Mouse (Mus musculus) layer of hippocampus, adult 18-20 months (tissue): ENCODE measurements around the gene Olfr1033. TPM values are rescaled to one million over a fixed set of nuclear protein-coding genes. Genes with fewer than 3 reads are reported as not detected.
"Not testable (repeated sequence)": the region's sequence is repeated elsewhere in the genome, so short reads cannot be mapped to it uniquely, and the experiment has no call there.

Experiments
- DNase-seq, 2 experiments: peaks; one replicate each; pipeline ENCODE4 v3.0.0; 2022; ENCODE audit warnings: low spot score in 2 of 2
- long read RNA-seq: library from polyadenylated mRNA; stranded (forward); transcript quantifications from one replicate; pipeline ENCODE4 v2.0.0, GENCODE M21; 2021
- total RNA-seq, 2 experiments: library from RNA; stranded (reverse); gene quantifications; 2 replicates each; pipeline ENCODE4 v1.2.3; 2021

The Olfr1033 gene
- not detected for total RNA-seq
- long read RNA-seq = 0 reads

DNA sequence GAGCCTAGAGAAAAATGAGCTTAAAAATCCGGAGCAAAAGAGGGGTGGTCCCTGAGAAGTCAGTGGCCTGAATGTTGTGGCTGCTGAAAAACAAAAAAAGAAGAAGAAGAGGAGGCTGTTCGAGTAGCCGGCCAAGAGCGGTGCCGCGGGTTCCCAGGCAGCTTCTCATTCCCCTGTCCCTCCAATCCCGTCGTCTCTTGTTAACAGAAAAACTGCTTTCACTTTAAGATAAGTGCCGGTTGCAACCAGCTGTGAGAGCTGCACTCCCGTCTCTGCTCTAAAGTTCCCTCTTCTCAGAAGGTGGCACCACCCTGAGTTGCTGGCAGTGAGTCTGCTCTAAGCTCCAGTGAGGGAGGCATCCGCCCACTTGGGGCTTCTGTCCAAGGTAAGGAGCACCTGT lies at the start of gene Olfr1033:
Gene Olfr1033 (plus strand): TSS at position 228 of the 400 bp plus-strand sequence.
- not testable (repeated sequence) for DNase-seq

GRCm38 (mm10) chr2:85973595-85973994 lies 46.8 kb upstream of the Olfr1033 start, which contains the start of gene Olfr1029:
Gene Olfr1029 (plus strand): TSS chr2:85973895.
- no peak for DNase-seq

GRCm38 (mm10) chr2:85978976-85979375 lies 41.5 kb upstream of the Olfr1033 start, which contains the start of gene Olfr1030:
Gene Olfr1030 (plus strand): TSS chr2:85979276.
- no peak for DNase-seq

GRCm38 (mm10) chr2:85990004-85990403 lies 30.4 kb upstream of the Olfr1033 start, which contains the start of gene Olfr1031:
Gene Olfr1031 (plus strand): TSS chr2:85990304.
- DNase-seq = no peak

GRCm38 (mm10) chr2:86005240-86005639 lies 15.2 kb upstream of the Olfr1033 start, which contains the start of gene Olfr1032:
Gene Olfr1032 (plus strand): TSS chr2:86005540.
- DNase-seq = no peak

- DNase-seq = not testable (repeated sequence)
Measured at GRCm38 (mm10) chr2:86021518-86021917, 1.1 kb downstream of the Olfr1033 start.

- no peak for DNase-seq
Measured at GRCm38 (mm10) chr2:86045561-86045960, 25.1 kb downstream of the Olfr1033 start, which contains the start of gene Olfr1034. Gene Olfr1034 (plus strand): TSS chr2:86045861.

DNA sequence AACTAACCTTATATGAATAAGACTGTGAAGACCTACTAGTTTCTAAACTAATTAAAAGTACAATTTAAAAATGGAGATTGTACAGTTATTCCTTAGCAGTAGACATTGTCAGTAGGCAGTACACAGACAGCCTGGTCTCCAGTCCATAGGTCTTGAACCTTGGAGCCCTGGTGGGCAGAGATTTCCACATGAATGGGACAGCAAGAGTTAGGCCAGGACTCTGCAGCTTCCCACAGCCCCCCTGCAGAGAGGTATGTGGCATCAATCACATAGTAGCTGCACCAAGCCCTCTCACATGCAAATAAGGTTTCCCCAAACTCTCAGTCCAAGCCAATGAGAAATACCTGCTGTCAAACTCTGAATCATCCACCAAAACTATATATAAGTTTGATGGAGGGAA lies 30.3 kb downstream of the Olfr1033 start:
- DNase-seq = not testable (repeated sequence)

DNA sequence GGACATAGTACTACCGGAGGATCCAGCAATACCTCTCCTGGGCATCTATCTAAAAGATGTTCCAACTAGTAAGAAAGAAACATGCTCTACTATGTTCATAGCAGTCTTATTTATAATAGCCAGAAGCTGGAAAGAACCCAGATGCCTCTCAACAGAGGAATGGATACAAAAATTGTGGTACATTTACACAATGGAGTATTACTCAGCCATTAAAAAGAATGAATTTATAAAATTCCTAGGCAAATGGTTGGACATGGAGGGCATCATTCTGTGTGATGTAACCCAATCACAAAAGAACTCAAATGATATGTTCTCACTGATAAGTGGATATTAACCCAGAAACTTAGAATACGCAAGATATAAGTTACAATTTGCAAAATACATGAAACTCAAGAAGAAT lies 43.3 kb downstream of the Olfr1033 start:
- DNase-seq = not testable (repeated sequence)

GRCm38 (mm10) chr2:86070189-86070588 lies 49.8 kb downstream of the Olfr1033 start:
- DNase-seq = no peak

GRCm38 (mm10) chr2:86073692-86074091 lies 53.3 kb downstream of the Olfr1033 start, which contains the start of gene Olfr1036:
Gene Olfr1036 (plus strand): TSS chr2:86073992.
- not testable (repeated sequence) for DNase-seq

DNA sequence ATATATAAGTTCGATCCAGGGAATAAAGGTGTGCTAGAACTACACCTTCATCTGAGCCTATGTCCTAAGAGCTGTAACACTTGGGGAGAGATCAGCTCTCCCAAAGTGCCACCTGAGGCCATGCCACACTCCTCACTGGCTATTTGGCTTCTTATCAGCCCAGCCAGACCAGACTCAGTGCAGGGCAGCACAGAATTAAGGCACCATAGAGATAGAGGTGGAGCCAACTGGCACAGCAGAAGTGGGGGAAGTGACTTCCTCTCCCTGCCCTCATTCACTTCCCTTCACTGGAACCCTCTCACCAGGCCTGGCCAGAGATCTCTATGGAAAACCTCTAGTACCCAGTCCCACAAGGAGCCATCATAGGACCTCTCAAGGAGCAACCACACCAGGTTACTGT lies 60.0 kb downstream of the Olfr1033 start:
- not testable (repeated sequence) for DNase-seq

- no peak for DNase-seq
Measured at GRCm38 (mm10) chr2:86087285-86087684, 66.9 kb downstream of the Olfr1033 start, which contains the start of gene Olfr1037. Gene Olfr1037 (minus strand): TSS chr2:86087385.

Other genes starting within 250 kb of the Olfr1033 start
- gene Olfr1014, start 247.9 kb upstream of the Olfr1033 start, total RNA-seq = not detected
- gene Olfr1015, start 238.6 kb upstream of the Olfr1033 start, total RNA-seq = not detected
- not detected for gene Olfr1016, start 218.1 kb upstream of the Olfr1033 start, total RNA-seq
- not detected for gene Olfr1018, start 202.2 kb upstream of the Olfr1033 start, total RNA-seq
- gene Olfr1019, start 175.2 kb upstream of the Olfr1033 start, total RNA-seq = not detected
- not detected for gene Olfr1020, start 173.6 kb upstream of the Olfr1033 start, total RNA-seq
- not detected for gene Olfr1022, start 152.0 kb upstream of the Olfr1033 start, total RNA-seq
- not detected for gene Olfr1023, start 135.0 kb upstream of the Olfr1033 start, total RNA-seq
- gene Olfr1024, start 115.6 kb upstream of the Olfr1033 start, total RNA-seq = not detected
- gene Olfr1025-ps1, start 105.4 kb upstream of the Olfr1033 start, total RNA-seq = not detected
- gene Olfr1026, start 99.1 kb upstream of the Olfr1033 start, total RNA-seq = not detected
- not detected for gene Olfr1028, start 70.2 kb upstream of the Olfr1033 start, total RNA-seq
- not detected for gene Olfr1029, start 46.7 kb upstream of the Olfr1033 start, total RNA-seq
- not detected for gene Olfr1030, start 41.4 kb upstream of the Olfr1033 start, total RNA-seq
- not detected for gene Olfr1031, start 30.3 kb upstream of the Olfr1033 start, total RNA-seq
- not detected for gene Olfr1032, start 15.1 kb upstream of the Olfr1033 start, total RNA-seq
- gene Olfr1034, start 25.2 kb downstream of the Olfr1033 start, total RNA-seq = not detected
- not detected for gene Olfr1036, start 53.4 kb downstream of the Olfr1033 start, total RNA-seq
- not detected for gene Olfr1037, start 66.8 kb downstream of the Olfr1033 start, total RNA-seq
- not detected for gene Olfr1039, start 115.3 kb downstream of the Olfr1033 start, total RNA-seq
- not detected for gene Olfr1040, start 126.1 kb downstream of the Olfr1033 start, total RNA-seq
- gene Olfr1042, start 141.2 kb downstream of the Olfr1033 start, total RNA-seq = not detected
- not detected for gene Olfr1043, start 146.9 kb downstream of the Olfr1033 start, total RNA-seq
- not detected for gene Olfr1044, start 157.2 kb downstream of the Olfr1033 start, total RNA-seq
- gene Olfr52, start 165.1 kb downstream of the Olfr1033 start, total RNA-seq = not detected
- not detected for gene Olfr1045, start 182.4 kb downstream of the Olfr1033 start, total RNA-seq
- gene Olfr1046, start 198.7 kb downstream of the Olfr1033 start, total RNA-seq = not detected
- gene Olfr1047, start 210.8 kb downstream of the Olfr1033 start, total RNA-seq = not detected
- not detected for gene Olfr1048, start 219.7 kb downstream of the Olfr1033 start, total RNA-seq
- not detected for gene Olfr1049, start 237.7 kb downstream of the Olfr1033 start, total RNA-seq